Mouse (Mus musculus): ENCODE measurements around the gene Gpatch3. TPM values are rescaled to one million over a fixed set of nuclear protein-coding genes. Genes with fewer than 3 reads are reported as not detected.

Gpatch3 gene
- polyA plus RNA-seq, 1 experiment from 2014 or later, result 3.8 TPM

- H3K27ac ChIP-seq (replicated peaks), result no peak overlapping the region
- H3K9me3 ChIP-seq (ENCODE audit: control insufficient read depth, low read length), result no peaks in the 10 kb centered on the region
- no peaks in the 10 kb centered on the region for H3K27me3 ChIP-seq (ENCODE audit: control insufficient read depth, insufficient read depth, low read length)
- ATAC-seq (ENCODE audit: low FRiP score, low TSS enrichment) (no peak), DNase-seq (ENCODE audit: low spot score) (peak; percentile 12)
- 96% methylated on average over 5 of the region's 5 CpGs for WGBS
- H3K9ac ChIP-seq (ENCODE audit: low read length), result no peak overlapping the region
- H3K4me2 ChIP-seq (replicated peaks; ENCODE audit: low read depth), result no peak overlapping the region
- no peaks in the 10 kb centered on the region for H3K4me1 ChIP-seq (replicated peaks; ENCODE audit: control insufficient read depth, insufficient read depth)
- no peak overlapping the region for H3K4me3 ChIP-seq (ENCODE audit: low read depth, low read length)
- H3K36me3 ChIP-seq (ENCODE audit: control insufficient read depth, insufficient read depth, low read length), result no peaks in the 10 kb centered on the region
- TF ChIP-seq CTCF (IDR thresholded peaks at IDR 0.05; ENCODE audit: low read depth) (peak; percentile 52), EP300 (optimal IDR thresholded peaks at IDR 0.05) (no peak)
Measured at GRCm38 (mm10) chr4:133611815-133612214, 37.3 kb downstream of the Gpatch3 start.

GRCm38 (mm10) chr4:133612416-133612815 lies 37.9 kb downstream of the Gpatch3 start:
- peak; percentile 13 for DNase-seq (ENCODE audit: low spot score)
- no peak overlapping the region for H3K9ac ChIP-seq (ENCODE audit: low read length)
- H3K36me3 ChIP-seq (ENCODE audit: control insufficient read depth, insufficient read depth, low read length), result no peaks in the 10 kb centered on the region
- TF ChIP-seq CTCF (IDR thresholded peaks at IDR 0.05; ENCODE audit: low read depth) (peak; percentile 47), EP300 (optimal IDR thresholded peaks at IDR 0.05) (no peak)
- no peak overlapping the region for H3K4me2 ChIP-seq (replicated peaks; ENCODE audit: low read depth)
- no peaks in the 10 kb centered on the region for H3K9me3 ChIP-seq (ENCODE audit: control insufficient read depth, low read length)
- H3K27ac ChIP-seq (replicated peaks), result no peak overlapping the region
- ATAC-seq (ENCODE audit: low FRiP score, low TSS enrichment), result no peak
- WGBS, result 99% methylated on average over 7 of the region's 7 CpGs
- H3K4me3 ChIP-seq (ENCODE audit: low read depth, low read length), result no peak overlapping the region
- no peaks in the 10 kb centered on the region for H3K27me3 ChIP-seq (ENCODE audit: control insufficient read depth, insufficient read depth, low read length)
- no peaks in the 10 kb centered on the region for H3K4me1 ChIP-seq (replicated peaks; ENCODE audit: control insufficient read depth, insufficient read depth)

GRCm38 (mm10) chr4:133613026-133613425 lies 38.5 kb downstream of the Gpatch3 start:
- no peaks in the 10 kb centered on the region for H3K4me1 ChIP-seq (replicated peaks; ENCODE audit: control insufficient read depth, insufficient read depth)
- TF ChIP-seq EP300 (optimal IDR thresholded peaks at IDR 0.05) (no peak), CTCF (IDR thresholded peaks at IDR 0.05; ENCODE audit: low read depth) (no peak)
- peak; percentile 11 for DNase-seq (ENCODE audit: low spot score)

GRCm38 (mm10) chr4:133613867-133614266 lies 39.3 kb downstream of the Gpatch3 start:
- Histone ChIP-seq H3K27ac (replicated peaks) (peak overlapping the region; percentile 30; the same call in 1 of the 2 replicates), H3K9me3 (ENCODE audit: control insufficient read depth, low read length) (no peaks in the 10 kb centered on the region), H3K4me2 (replicated peaks; ENCODE audit: low read depth) (no peak overlapping the region), H3K27me3 (ENCODE audit: control insufficient read depth, insufficient read depth, low read length) (no peaks in the 10 kb centered on the region), H3K4me3 (ENCODE audit: low read depth, low read length) (no peak overlapping the region), H3K9ac (ENCODE audit: low read length) (no peak overlapping the region; the same call in 1 of the 2 replicates), H3K4me1 (replicated peaks; ENCODE audit: control insufficient read depth, insufficient read depth) (no peaks in the 10 kb centered on the region), H3K36me3 (ENCODE audit: control insufficient read depth, insufficient read depth, low read length) (no peaks in the 10 kb centered on the region)
- ATAC-seq (ENCODE audit: low FRiP score, low TSS enrichment) (no peak), DNase-seq (ENCODE audit: low spot score) (peak; percentile 12)
- 72% methylated on average over 4 of the region's 4 CpGs for WGBS
- TF ChIP-seq CTCF (IDR thresholded peaks at IDR 0.05; ENCODE audit: low read depth) (no peak), EP300 (optimal IDR thresholded peaks at IDR 0.05) (no peak)

More at GRCm38 (mm10) chr4:133613026-133613425, 38.5 kb downstream of the Gpatch3 start:
- ATAC-seq (ENCODE audit: low FRiP score, low TSS enrichment), result no peak
- H3K9me3 ChIP-seq (ENCODE audit: control insufficient read depth, low read length), result no peaks in the 10 kb centered on the region
- H3K4me2 ChIP-seq (replicated peaks; ENCODE audit: low read depth), result no peak overlapping the region
- WGBS, result 89% methylated on average over 8 of the region's 8 CpGs
- H3K36me3 ChIP-seq (ENCODE audit: control insufficient read depth, insufficient read depth, low read length), result no peaks in the 10 kb centered on the region
- H3K9ac ChIP-seq (ENCODE audit: low read length), result no peak overlapping the region
- H3K4me3 ChIP-seq (ENCODE audit: low read depth, low read length), result no peak overlapping the region
- no peak overlapping the region for H3K27ac ChIP-seq (replicated peaks)
- no peaks in the 10 kb centered on the region for H3K27me3 ChIP-seq (ENCODE audit: control insufficient read depth, insufficient read depth, low read length)

DNA sequence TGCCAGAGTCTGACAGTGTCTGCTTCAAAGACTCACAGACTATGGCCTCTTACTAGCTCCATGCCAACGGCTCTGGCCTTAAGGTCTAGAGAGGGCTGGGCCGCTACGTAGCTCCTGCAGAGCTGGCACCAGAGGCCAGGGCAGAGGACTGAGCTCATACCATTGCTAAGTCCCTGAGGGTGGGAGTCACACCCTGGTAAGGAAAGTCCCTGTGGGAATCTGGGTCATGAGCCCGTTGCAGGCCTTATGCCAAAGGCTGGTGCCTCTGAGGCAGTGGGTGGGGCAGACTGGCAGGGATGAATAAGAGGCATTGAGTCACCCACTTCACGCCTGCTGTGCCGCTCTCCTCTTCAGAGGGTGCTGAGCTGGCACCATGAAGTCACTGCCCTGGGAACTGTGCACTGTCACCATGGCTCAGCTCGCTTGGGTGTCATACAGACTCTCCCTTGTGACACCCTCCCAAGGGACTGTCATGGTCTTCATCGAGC lies 39.8 kb downstream of the Gpatch3 start:
- Histone ChIP-seq H3K36me3 (ENCODE audit: control insufficient read depth, insufficient read depth, low read length) (no peaks in the 10 kb centered on the region), H3K9ac (ENCODE audit: low read length) (no peak overlapping the region; the same call in 1 of the 2 replicates), H3K9me3 (ENCODE audit: control insufficient read depth, low read length) (no peaks in the 10 kb centered on the region), H3K4me1 (replicated peaks; ENCODE audit: control insufficient read depth, insufficient read depth) (no peaks in the 10 kb centered on the region), H3K4me3 (ENCODE audit: low read depth, low read length) (no peak overlapping the region), H3K27ac (replicated peaks) (peak overlapping the region; percentile 30; the same call in 1 of the 2 replicates), H3K4me2 (replicated peaks; ENCODE audit: low read depth) (no peak overlapping the region), H3K27me3 (ENCODE audit: control insufficient read depth, insufficient read depth, low read length) (no peaks in the 10 kb centered on the region)
- TF ChIP-seq EP300 (optimal IDR thresholded peaks at IDR 0.05), result peak; percentile 66
- no peak for TF ChIP-seq CTCF (IDR thresholded peaks at IDR 0.05; ENCODE audit: low read depth)
- peak; percentile 83 for ATAC-seq (ENCODE audit: low FRiP score, low TSS enrichment)
- DNase-seq (ENCODE audit: low spot score), result peak; percentile 68
- WGBS, result 61% methylated on average over 8 of the region's 8 CpGs

DNA sequence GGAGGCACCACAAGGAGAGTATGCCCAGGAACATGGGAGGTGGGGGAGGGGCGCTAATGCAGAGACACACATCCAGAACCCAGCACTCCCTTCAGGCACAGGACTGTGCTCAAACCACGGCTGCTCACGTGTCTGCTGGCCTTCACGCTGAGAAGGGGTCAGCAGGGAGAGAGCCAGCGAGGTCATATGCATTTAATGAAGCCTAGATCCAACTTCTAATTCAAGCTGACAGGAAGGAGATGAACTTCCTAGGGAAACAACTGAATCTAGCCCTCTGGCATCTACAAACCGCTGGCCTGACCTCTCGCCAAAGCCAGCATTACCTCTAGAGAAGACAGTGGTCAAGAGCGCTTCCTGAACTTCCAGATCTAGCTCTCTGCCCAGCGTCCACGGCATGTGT lies 40.9 kb downstream of the Gpatch3 start:
- Histone ChIP-seq H3K4me1 (replicated peaks; ENCODE audit: control insufficient read depth, insufficient read depth) (no peaks in the 10 kb centered on the region), H3K9me3 (ENCODE audit: control insufficient read depth, low read length) (no peaks in the 10 kb centered on the region), H3K27me3 (ENCODE audit: control insufficient read depth, insufficient read depth, low read length) (no peaks in the 10 kb centered on the region), H3K27ac (replicated peaks) (no peak overlapping the region), H3K9ac (ENCODE audit: low read length) (no peak overlapping the region), H3K4me2 (replicated peaks; ENCODE audit: low read depth) (no peak overlapping the region), H3K4me3 (ENCODE audit: low read depth, low read length) (no peak overlapping the region), H3K36me3 (ENCODE audit: control insufficient read depth, insufficient read depth, low read length) (no peaks in the 10 kb centered on the region)
- ATAC-seq (ENCODE audit: low FRiP score, low TSS enrichment), result no peak
- no peak for TF ChIP-seq CTCF (IDR thresholded peaks at IDR 0.05; ENCODE audit: low read depth)
- no peak for TF ChIP-seq EP300 (optimal IDR thresholded peaks at IDR 0.05)
- 83% methylated on average over 10 of the region's 10 CpGs for WGBS
- DNase-seq (ENCODE audit: low spot score), result no peak

All from stomach, postnatal 0 days (tissue).